Mouse (Mus musculus) cortical plate, adult 2 months (tissue): Measurements from ENCODE around the gene Adam19.

Experiments
- CTCF ChIP-seq: fragments of 200-500 bp; IDR thresholded peaks from 2 replicates; pipeline ENCODE4 v1.5.1; 2011; ENCODE audit warnings: mild to moderate bottlenecking, control low read depth, low read length; ENCODE audit not compliant: insufficient read depth; ENCODE audit errors: extremely low read depth
- POLR2A ChIP-seq: fragments of 200-500 bp; IDR thresholded peaks from 2 replicates; pipeline ENCODE4 v1.6.1; 2011; ENCODE audit warnings: mild to moderate bottlenecking, low read length, control low read depth; ENCODE audit not compliant: insufficient read depth; ENCODE audit errors: extremely low read depth

GRCm38 (mm10) chr11:46095477-46096264 lies 39.9 kb downstream of the Adam19 start:
- no peak for TF ChIP-seq CTCF
- TF ChIP-seq POLR2A, result no peak
